Mouse (Mus musculus): ENCODE measurements around the gene Atp6v0b. TPM values are rescaled to one million over a fixed set of nuclear protein-coding genes. Genes with fewer than 3 reads are reported as not detected.
A peak's percentile ranks its signal among the peaks of the same experiment; 100 is the strongest.

Gene Atp6v0b
- total RNA-seq, 2 experiments from 2014 or later, result 433 TPM

- no peak for DNase-seq (ENCODE audit: low spot score in 2 of 2)
These were observed 25.0 kb upstream of the Atp6v0b start for GRCm38 (mm10) chr4:117912131-117912561.

- no peak for DNase-seq (ENCODE audit: low spot score in 2 of 2)
These were observed 21.8 kb upstream of the Atp6v0b start for GRCm38 (mm10) chr4:117908834-117909453.

DNA sequence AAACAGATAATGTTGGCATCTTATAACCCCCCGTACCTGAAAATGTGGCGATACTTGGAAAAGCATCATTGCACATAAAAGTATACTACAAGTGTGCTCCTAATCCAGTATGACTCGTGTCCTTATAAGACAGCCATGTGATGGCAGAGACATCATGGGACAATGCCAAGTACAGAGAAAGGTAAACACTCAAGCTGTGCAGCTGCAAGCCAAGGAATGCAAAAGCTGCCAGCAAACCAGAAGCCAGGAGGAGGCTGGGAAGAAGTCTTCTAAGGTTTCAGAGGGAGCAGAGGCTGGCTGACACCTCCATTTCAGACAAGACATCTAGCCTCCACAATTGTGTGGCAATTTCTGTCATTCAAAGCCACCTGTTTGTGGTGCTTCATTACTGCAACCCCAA, 19.1 kb upstream of the Atp6v0b start:
- no peak for DNase-seq (ENCODE audit: low spot score in 2 of 2)

DNA sequence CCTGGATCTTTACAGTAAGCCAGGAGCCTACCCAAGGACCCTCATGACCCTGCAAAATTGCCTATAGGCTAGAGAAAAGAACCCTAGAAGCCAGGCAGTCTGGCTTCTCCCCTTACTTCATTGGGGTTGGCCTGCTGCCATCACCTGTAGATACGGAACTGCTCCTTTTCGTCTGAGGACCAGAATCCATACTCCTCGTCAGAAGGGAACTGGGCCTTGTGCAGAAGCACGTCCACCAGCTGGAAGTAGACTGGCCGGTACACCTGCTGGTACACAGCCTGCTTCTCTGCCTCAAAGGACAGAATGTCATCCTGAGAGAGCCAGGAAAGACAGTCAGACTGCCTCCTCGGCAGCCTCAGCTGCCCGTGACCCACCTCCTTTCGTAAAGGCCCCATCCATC, 17.6 kb upstream of the Atp6v0b start:
- no peak for DNase-seq (ENCODE audit: low spot score in 2 of 2)

GRCm38 (mm10) chr4:117904094-117904493, 17.0 kb upstream of the Atp6v0b start:
- no peak for DNase-seq (ENCODE audit: low spot score in 2 of 2)

DNA sequence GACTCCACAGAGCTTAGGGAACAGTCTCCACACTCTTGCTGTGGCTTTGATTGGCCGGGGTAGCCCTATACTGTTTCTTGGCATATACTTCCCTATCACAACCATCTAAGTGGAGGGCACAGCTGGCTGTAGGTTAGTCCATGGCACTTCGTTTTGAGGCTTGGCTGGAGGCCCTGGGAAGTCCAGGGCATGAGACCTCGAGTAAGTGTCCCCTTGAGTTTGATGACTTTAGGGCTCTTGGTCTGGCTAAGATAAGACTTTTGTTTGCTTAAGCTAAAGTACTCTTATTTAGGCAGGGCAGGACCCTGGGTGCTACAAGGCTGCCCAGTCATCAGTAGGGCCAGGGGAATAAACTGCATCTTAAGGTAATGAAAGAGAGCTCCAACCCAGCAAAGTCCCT, 11.0 kb upstream of the Atp6v0b start:
- no peak for DNase-seq (ENCODE audit: low spot score in 2 of 2)

DNA sequence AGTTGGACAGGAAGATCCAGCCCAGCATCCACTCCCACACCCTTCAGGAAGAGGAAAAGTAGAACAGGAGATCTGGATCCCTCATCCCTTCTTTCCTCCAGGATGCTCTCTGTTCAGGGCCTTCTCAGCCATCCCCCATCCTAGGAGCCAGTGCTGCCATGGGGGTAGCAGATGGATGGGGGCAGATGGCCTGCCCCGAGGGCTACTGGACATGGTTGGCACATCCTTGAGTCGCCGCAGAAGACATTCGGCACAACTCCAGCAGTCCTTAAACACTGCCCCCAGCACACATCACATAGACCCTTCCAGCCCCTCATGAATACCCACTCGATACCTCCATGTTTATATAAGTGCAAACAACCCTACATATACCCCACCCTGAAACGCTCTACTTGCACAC, 8.9 kb upstream of the Atp6v0b start:
- DNase-seq (ENCODE audit: low spot score in 2 of 2), result no peak

GRCm38 (mm10) chr4:117895339-117895738, 8.2 kb upstream of the Atp6v0b start:
- DNase-seq (ENCODE audit: low spot score in 2 of 2), result no peak

- DNase-seq (ENCODE audit: low spot score in 2 of 2), result no peak
These were observed 7.5 kb upstream of the Atp6v0b start for GRCm38 (mm10) chr4:117894601-117895000.

GRCm38 (mm10) chr4:117893376-117893775, 6.2 kb upstream of the Atp6v0b start:
- DNase-seq (ENCODE audit: low spot score in 2 of 2), result no peak

DNA sequence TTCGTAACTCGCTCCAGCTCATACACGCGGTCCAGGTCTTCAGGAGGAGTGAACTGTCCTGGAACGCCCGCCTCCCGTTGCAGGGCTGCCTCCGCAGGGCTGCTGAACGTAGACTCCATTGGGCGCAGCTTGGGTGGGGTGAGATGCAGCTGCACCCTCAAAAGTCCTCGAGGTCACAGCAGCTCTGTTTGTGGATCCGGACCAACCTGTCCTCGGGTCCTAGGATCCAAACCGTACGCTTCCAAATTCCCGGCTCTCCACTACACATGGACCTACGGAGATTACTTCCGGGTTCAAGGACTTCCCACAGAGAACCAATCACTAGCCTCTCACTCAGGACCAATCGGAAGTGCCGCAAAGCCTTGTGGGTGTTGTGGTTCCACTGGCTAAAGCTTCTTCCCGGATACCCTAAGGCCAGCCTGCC, 4.6 kb upstream of the Atp6v0b start, which contains the start of gene Dph2:
TSS of gene Dph2 (minus strand) at position 295 of the 424 bp plus-strand sequence.
- DNase-seq (ENCODE audit: low spot score in 2 of 2), result peak; percentile 68 to 91

GRCm38 (mm10) chr4:117890750-117891149, 3.6 kb upstream of the Atp6v0b start:
- no peak for DNase-seq (ENCODE audit: low spot score in 2 of 2)

DNA sequence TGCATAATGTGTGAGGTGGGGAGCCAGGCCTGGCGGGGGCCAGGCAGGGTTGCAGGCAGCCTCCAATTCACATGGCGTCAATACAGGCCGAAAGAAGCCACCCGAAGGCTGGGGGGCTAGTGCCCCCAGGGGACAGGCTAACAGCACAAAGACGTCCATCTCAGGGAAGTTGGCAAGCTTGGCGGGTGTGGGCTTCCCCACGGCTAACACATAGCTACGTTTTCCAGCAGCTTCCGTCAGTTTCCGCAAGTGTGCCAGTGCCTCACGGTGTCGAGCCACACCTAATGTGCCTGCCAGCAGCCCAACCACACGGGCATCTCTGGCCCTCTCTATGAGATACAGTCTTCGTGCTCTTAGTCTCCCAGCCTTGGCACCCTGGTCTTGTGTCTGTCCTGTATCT, 2.9 kb upstream of the Atp6v0b start:
- DNase-seq (ENCODE audit: low spot score in 2 of 2), result no peak

- DNase-seq (ENCODE audit: low spot score in 2 of 2), result no peak
These were observed 2.3 kb upstream of the Atp6v0b start for GRCm38 (mm10) chr4:117889471-117889870.

DNA sequence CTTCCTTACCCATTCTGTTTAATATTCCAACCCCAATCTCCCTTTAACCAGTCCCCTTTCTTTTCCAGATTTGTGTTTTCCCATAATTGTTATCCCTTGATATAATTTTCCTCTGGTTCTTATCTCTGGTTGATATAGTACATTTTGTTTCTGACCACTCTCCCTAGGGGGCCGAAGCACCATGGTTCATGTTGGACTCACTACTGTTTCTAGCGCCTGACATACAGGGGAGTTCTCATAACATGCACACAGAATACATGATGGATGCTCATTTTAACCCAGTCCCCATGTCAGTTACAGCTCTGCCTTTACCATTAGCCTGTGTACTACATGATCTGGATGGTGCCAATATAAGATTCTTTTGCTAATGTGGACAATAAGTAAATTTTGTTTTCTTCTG, 787 bp upstream of the Atp6v0b start:
- no peak for DNase-seq (ENCODE audit: low spot score in 2 of 2)

- DNase-seq (ENCODE audit: low spot score in 2 of 2), result no peak
These were observed 489 bp downstream of the Atp6v0b start for GRCm38 (mm10) chr4:117886644-117887043.

DNA sequence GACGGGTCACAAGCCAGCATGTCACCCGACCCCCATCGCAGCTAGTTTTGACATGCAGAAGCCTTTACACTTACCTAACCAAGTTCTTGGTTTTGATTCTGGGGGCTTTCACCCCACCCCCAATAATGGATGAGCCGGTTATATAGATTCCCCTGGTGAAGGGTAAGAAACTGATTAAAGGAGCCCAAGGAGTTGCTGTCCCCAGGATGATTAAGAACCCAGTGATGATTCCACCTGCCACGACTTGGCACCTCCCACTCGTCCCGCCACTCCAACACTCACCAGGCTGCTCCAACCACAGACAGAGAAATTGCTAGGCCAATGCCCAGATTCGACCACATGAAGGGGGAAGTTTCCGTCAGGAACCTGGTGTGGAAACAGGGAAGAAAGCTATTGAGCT, 1.1 kb downstream of the Atp6v0b start:
- no peak for DNase-seq (ENCODE audit: low spot score in 2 of 2)

DNA sequence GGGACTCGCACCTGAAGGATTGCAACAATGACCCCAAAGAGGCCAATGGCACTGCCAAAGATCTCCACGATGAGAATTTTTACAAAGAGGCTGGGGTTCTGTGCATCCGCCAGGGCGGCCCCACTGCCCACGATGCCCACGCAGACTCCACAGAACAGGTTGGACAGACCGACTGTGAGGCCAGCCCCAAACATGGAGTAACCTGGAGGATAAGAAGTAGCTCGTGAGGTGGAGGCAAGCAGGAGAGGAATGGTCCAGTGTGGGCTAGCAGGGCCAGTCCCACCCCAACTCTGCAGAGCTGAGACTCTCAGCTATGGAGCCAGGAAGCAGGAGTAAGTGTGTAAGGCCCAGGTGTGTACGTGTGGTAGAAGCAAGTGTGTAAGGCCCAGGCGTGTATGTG, 2.0 kb downstream of the Atp6v0b start:
- DNase-seq (ENCODE audit: low spot score in 2 of 2), result no peak

- DNase-seq (ENCODE audit: low spot score in 2 of 2), result no peak
These were observed 3.0 kb downstream of the Atp6v0b start for GRCm38 (mm10) chr4:117884146-117884545.

DNA sequence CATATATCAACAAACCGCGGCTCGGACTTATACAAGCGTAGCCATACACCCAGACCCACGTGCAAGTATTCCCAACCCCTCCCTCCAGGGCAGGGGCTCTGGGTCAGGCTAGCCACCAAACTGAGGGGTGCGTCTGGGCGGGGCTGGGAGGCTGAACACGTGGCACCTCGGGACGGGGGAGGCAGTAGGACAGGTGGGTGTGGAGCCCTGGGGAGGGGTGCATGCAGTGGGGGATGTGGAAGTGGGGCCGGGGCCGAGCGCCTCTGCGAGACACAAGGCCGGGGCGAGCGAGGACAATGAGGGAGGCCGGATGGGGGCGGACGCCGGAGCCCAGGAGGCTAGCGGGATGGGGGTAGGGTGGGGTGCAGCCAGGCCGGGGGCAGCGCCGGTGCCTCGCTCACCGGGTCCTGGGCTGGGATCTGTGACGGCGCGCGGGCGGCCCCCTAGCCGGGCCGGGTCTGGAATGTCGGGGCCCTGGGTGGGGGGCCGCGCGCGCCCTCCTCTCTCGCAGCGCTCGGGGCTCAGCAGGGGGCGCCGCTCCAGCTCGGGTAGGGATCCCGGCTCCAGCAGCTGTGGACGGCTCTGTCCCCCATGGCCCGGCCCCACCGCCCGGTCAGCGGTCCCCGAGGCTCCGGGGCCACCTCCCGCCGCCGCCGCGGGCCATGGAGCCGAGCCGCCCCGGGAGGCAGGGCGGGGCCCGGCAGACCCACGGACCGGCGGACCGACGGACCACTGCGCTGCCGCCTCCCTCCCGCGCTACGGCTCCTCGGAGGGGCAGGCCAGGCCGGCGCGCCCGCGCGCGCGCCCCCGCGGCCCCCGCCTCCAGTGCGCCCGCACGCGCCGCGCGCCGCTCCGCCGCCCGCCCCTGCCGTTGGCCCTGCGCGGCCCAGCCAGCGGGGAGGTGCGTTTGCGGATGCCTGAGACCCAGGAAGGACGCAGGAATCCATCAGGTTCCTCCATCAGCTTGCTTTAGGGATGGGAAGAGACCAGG, 4.1 kb downstream of the Atp6v0b start, which contains the start of gene B4galt2:
TSS of gene B4galt2 (minus strand) at position 787 of the 991 bp plus-strand sequence.
- peak; percentile 62 to 71 for DNase-seq (ENCODE audit: low spot score in 2 of 2)

GRCm38 (mm10) chr4:117878703-117879102, 8.4 kb downstream of the Atp6v0b start:
- no peak for DNase-seq (ENCODE audit: low spot score in 2 of 2)

DNA sequence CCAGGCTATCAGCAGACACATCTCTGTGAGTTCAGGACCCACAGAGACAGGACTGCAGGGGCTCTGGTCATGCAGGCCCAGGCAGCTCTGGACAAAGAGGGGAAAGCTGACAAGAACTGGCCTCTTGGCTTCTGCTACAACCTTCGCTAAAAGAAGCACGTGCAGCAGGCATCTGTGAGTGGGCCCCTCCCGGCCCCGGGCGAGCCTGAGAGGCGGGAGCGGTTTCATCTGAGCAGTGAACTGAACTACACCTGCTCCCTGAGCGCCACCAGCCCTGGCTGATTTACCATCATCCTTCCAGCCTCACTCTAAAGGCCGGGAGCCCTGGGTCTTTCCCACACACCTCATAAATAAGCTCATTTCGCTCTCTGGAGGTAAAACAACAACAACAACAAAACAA, 8.8 kb downstream of the Atp6v0b start:
- no peak for DNase-seq (ENCODE audit: low spot score in 2 of 2)

All from layer of hippocampus, postnatal 14 days (tissue).